Mouse (Mus musculus): ENCODE data around the gene Cadps2. TPM values are rescaled to one million over a fixed set of nuclear protein-coding genes. Genes with fewer than 3 reads are reported as not detected.

The Cadps2 gene
- polyA plus RNA-seq, 1 experiment from 2014 or later: 1.3 TPM

DNA sequence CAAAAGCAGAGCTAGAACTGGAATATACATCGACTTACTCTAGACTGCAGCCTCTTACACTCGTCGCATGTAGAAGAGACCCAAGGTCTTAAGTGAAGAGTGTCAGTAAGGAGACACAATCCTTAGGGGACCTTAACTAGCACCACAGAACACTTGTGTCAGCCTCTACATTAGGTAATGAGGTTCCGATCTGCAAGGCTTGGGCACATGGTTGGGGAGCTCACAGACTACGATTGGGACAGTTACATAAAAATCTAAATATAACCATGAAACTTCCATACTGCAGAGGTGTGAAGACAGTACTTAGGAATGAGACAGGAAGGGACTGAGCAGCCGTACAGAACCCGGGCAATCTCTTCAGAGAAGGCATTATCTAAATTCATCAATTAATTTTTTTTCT is 27.1 kb upstream of the Cadps2 start:
- no peak for ATAC-seq (ENCODE audit: insufficient number of reproducible peaks, insufficient read depth, low FRiP score, low read depth)
- Histone ChIP-seq H3K9me3 (ENCODE audit: control insufficient read depth, low read length) (no peaks in the 10 kb centered on the region), H3K4me1 (ENCODE audit: control insufficient read depth in 2 of 2, insufficient read depth in 2 of 2, low read length in 2 of 2) (no peaks in the 10 kb centered on the region), H3K36me3 (ENCODE audit: control insufficient read depth, insufficient read depth, low read length) (no peaks in the 10 kb centered on the region), H3K27me3 (ENCODE audit: control insufficient read depth, insufficient read depth, low read length) (no peaks in the 10 kb centered on the region), H3K27ac (replicated peaks in 1 of 2; ENCODE audit: control insufficient read depth in 1 of 2, insufficient read depth in 1 of 2, low read depth in 2 of 2, low read length in 2 of 2) (no peak overlapping the region), H3K4me2 (ENCODE audit: low read length) (no peak overlapping the region), H3K4me3 (ENCODE audit: control insufficient read depth in 1 of 2, insufficient read depth in 1 of 2, low read depth in 1 of 2, low read length in 2 of 2) (no peak overlapping the region), H3K9ac (ENCODE audit: low read length) (no peak overlapping the region)
- WGBS: 78% methylated on average over 7 of the region's 7 CpGs

- no peaks in the 10 kb centered on the region for H3K36me3 ChIP-seq (ENCODE audit: control insufficient read depth, insufficient read depth, low read length)
- no peaks in the 10 kb centered on the region for H3K27me3 ChIP-seq (ENCODE audit: control insufficient read depth, insufficient read depth, low read length)
- H3K4me1 ChIP-seq (ENCODE audit: control insufficient read depth in 2 of 2, insufficient read depth in 2 of 2, low read length in 2 of 2): no peaks in the 10 kb centered on the region
- H3K9me3 ChIP-seq (ENCODE audit: control insufficient read depth, low read length): no peaks in the 10 kb centered on the region
- H3K9ac ChIP-seq (ENCODE audit: low read length): no peak overlapping the region
- 93% methylated on average over 11 of the region's 11 CpGs for WGBS
- H3K4me2 ChIP-seq (ENCODE audit: low read length): no peak overlapping the region
- no peak overlapping the region for H3K4me3 ChIP-seq (ENCODE audit: control insufficient read depth in 1 of 2, insufficient read depth in 1 of 2, low read depth in 1 of 2, low read length in 2 of 2)
- H3K27ac ChIP-seq (replicated peaks in 1 of 2; ENCODE audit: control insufficient read depth in 1 of 2, insufficient read depth in 1 of 2, low read depth in 2 of 2, low read length in 2 of 2): no peak overlapping the region
- no peak for ATAC-seq (ENCODE audit: insufficient number of reproducible peaks, insufficient read depth, low FRiP score, low read depth)
Observed at GRCm38 (mm10) chr6:23853464-23853863, 14.2 kb upstream of the Cadps2 start.

GRCm38 (mm10) chr6:23840001-23840400 is 780 bp upstream of the Cadps2 start:
- Histone ChIP-seq H3K4me3 (ENCODE audit: control insufficient read depth in 1 of 2, insufficient read depth in 1 of 2, low read depth in 1 of 2, low read length in 2 of 2) (peak overlapping the region; percentile 59 to 79), H3K9me3 (ENCODE audit: control insufficient read depth, low read length) (no peaks in the 10 kb centered on the region), H3K27me3 (ENCODE audit: control insufficient read depth, insufficient read depth, low read length) (peaks cover 12% of the 10 kb centered on the region), H3K36me3 (ENCODE audit: control insufficient read depth, insufficient read depth, low read length) (no peaks in the 10 kb centered on the region), H3K9ac (ENCODE audit: low read length) (peak overlapping the region; percentile 72), H3K4me2 (ENCODE audit: low read length) (peak overlapping the region; percentile 92), H3K27ac (replicated peaks in 1 of 2; ENCODE audit: control insufficient read depth in 1 of 2, insufficient read depth in 1 of 2, low read depth in 2 of 2, low read length in 2 of 2) (no peak overlapping the region), H3K4me1 (ENCODE audit: control insufficient read depth in 2 of 2, insufficient read depth in 2 of 2, low read length in 2 of 2) (peaks cover 3% of the 10 kb centered on the region in 2 experiments; a peak in 2 of 4 replicates)
- under 1% methylated on average over 15 of the region's 15 CpGs for WGBS
- ATAC-seq (ENCODE audit: insufficient number of reproducible peaks, insufficient read depth, low FRiP score, low read depth): no peak

- WGBS: 2% methylated on average over 35 of the region's 35 CpGs
- H3K27ac ChIP-seq (replicated peaks in 1 of 2; ENCODE audit: control insufficient read depth in 1 of 2, insufficient read depth in 1 of 2, low read depth in 2 of 2, low read length in 2 of 2): no peak overlapping the region
- peak overlapping the region; percentile 92 for H3K4me2 ChIP-seq (ENCODE audit: low read length)
- H3K9me3 ChIP-seq (ENCODE audit: control insufficient read depth, low read length): no peaks in the 10 kb centered on the region
- peak overlapping the region; percentile 72 for H3K9ac ChIP-seq (ENCODE audit: low read length)
- H3K36me3 ChIP-seq (ENCODE audit: control insufficient read depth, insufficient read depth, low read length): no peaks in the 10 kb centered on the region
- H3K4me1 ChIP-seq (ENCODE audit: control insufficient read depth in 2 of 2, insufficient read depth in 2 of 2, low read length in 2 of 2): peaks cover 3% of the 10 kb centered on the region in 2 experiments; a peak in 2 of 4 replicates
- ATAC-seq (ENCODE audit: insufficient number of reproducible peaks, insufficient read depth, low FRiP score, low read depth): no peak
- peak overlapping the region; percentile 59 to 79 for H3K4me3 ChIP-seq (ENCODE audit: control insufficient read depth in 1 of 2, insufficient read depth in 1 of 2, low read depth in 1 of 2, low read length in 2 of 2)
- H3K27me3 ChIP-seq (ENCODE audit: control insufficient read depth, insufficient read depth, low read length): peaks cover 12% of the 10 kb centered on the region
Observed at GRCm38 (mm10) chr6:23838401-23839008, 716 bp downstream of the Cadps2 start.

DNA sequence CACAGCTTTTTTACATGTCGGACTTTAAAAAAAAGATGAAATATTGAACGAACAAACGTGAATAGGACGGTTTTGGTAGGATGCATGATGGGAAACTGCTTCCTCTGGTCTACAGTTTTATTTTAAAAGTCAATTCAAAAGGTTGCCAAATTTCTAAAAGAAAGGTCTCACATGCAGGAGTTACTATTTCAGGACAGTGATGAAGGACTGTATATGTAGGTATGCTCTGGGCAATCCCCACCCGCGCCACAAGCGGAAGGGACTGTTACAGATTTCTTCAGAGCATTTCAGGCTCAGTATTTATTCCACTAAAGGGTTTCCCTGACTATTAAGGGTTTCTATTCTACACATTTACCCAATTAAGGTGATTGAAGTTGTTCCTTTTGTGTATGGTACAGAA is 1.6 kb downstream of the Cadps2 start:
- no peak overlapping the region for H3K4me3 ChIP-seq (ENCODE audit: control insufficient read depth in 1 of 2, insufficient read depth in 1 of 2, low read depth in 1 of 2, low read length in 2 of 2)
- H3K27ac ChIP-seq (replicated peaks in 1 of 2; ENCODE audit: control insufficient read depth in 1 of 2, insufficient read depth in 1 of 2, low read depth in 2 of 2, low read length in 2 of 2): no peak overlapping the region
- H3K4me1 ChIP-seq (ENCODE audit: control insufficient read depth in 2 of 2, insufficient read depth in 2 of 2, low read length in 2 of 2): peaks cover 3% of the 10 kb centered on the region in 2 experiments; a peak in 2 of 4 replicates
- WGBS: 89% methylated on average over 7 of the region's 7 CpGs
- H3K4me2 ChIP-seq (ENCODE audit: low read length): no peak overlapping the region
- no peaks in the 10 kb centered on the region for H3K36me3 ChIP-seq (ENCODE audit: control insufficient read depth, insufficient read depth, low read length)
- no peak for ATAC-seq (ENCODE audit: insufficient number of reproducible peaks, insufficient read depth, low FRiP score, low read depth)
- no peak overlapping the region for H3K9ac ChIP-seq (ENCODE audit: low read length)
- H3K9me3 ChIP-seq (ENCODE audit: control insufficient read depth, low read length): no peaks in the 10 kb centered on the region
- H3K27me3 ChIP-seq (ENCODE audit: control insufficient read depth, insufficient read depth, low read length): peaks cover 12% of the 10 kb centered on the region

DNA sequence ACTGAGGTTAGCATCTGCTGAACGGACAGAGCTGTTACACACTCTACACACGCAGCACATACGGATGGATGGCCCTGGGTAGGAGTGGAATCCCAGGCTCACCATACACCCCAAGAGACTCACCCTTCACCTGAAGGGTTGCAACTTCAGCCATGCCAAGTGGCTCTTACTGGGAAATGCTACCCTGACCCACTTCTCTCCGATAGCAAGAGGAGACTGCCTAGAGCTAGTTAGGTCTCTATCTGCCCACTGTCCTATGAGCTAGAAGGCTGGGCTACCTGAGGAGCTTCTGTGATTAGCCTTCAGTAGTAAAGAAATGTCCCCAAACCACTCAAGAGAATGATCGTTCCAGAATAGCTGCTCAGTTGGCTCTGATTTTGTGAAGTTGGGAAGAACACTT is 2.1 kb downstream of the Cadps2 start:
- ATAC-seq (ENCODE audit: insufficient number of reproducible peaks, insufficient read depth, low FRiP score, low read depth): no peak

GRCm38 (mm10) chr6:23836694-23837093 is 2.5 kb downstream of the Cadps2 start:
- no peak overlapping the region for H3K27ac ChIP-seq (replicated peaks in 1 of 2; ENCODE audit: control insufficient read depth in 1 of 2, insufficient read depth in 1 of 2, low read depth in 2 of 2, low read length in 2 of 2)
- no peak overlapping the region for H3K4me2 ChIP-seq (ENCODE audit: low read length)
- no peak overlapping the region for H3K9ac ChIP-seq (ENCODE audit: low read length)
- no peak overlapping the region for H3K4me3 ChIP-seq (ENCODE audit: control insufficient read depth in 1 of 2, insufficient read depth in 1 of 2, low read depth in 1 of 2, low read length in 2 of 2)
- H3K27me3 ChIP-seq (ENCODE audit: control insufficient read depth, insufficient read depth, low read length): peaks cover 12% of the 10 kb centered on the region
- no peak for ATAC-seq (ENCODE audit: insufficient number of reproducible peaks, insufficient read depth, low FRiP score, low read depth)
- peaks cover 3% of the 10 kb centered on the region in 2 experiments; a peak in 2 of 4 replicates for H3K4me1 ChIP-seq (ENCODE audit: control insufficient read depth in 2 of 2, insufficient read depth in 2 of 2, low read length in 2 of 2)
- H3K9me3 ChIP-seq (ENCODE audit: control insufficient read depth, low read length): no peaks in the 10 kb centered on the region
- H3K36me3 ChIP-seq (ENCODE audit: control insufficient read depth, insufficient read depth, low read length): no peaks in the 10 kb centered on the region
- 61% methylated on average over 2 of the region's 2 CpGs for WGBS

More for the DNA sequence above, 2.1 kb downstream of the Cadps2 start:
- WGBS: 85% methylated on average over 5 of the region's 5 CpGs
- H3K4me1 ChIP-seq (ENCODE audit: control insufficient read depth in 2 of 2, insufficient read depth in 2 of 2, low read length in 2 of 2): peaks cover 3% of the 10 kb centered on the region in 2 experiments; a peak in 2 of 4 replicates
- H3K36me3 ChIP-seq (ENCODE audit: control insufficient read depth, insufficient read depth, low read length): no peaks in the 10 kb centered on the region
- H3K27ac ChIP-seq (replicated peaks in 1 of 2; ENCODE audit: control insufficient read depth in 1 of 2, insufficient read depth in 1 of 2, low read depth in 2 of 2, low read length in 2 of 2): no peak overlapping the region
- H3K4me2 ChIP-seq (ENCODE audit: low read length): no peak overlapping the region
- no peak overlapping the region for H3K4me3 ChIP-seq (ENCODE audit: control insufficient read depth in 1 of 2, insufficient read depth in 1 of 2, low read depth in 1 of 2, low read length in 2 of 2)
- no peak overlapping the region for H3K9ac ChIP-seq (ENCODE audit: low read length)
- peaks cover 12% of the 10 kb centered on the region for H3K27me3 ChIP-seq (ENCODE audit: control insufficient read depth, insufficient read depth, low read length)
- no peaks in the 10 kb centered on the region for H3K9me3 ChIP-seq (ENCODE audit: control insufficient read depth, low read length)

GRCm38 (mm10) chr6:23835552-23835951 is 3.7 kb downstream of the Cadps2 start:
- ATAC-seq (ENCODE audit: insufficient number of reproducible peaks, insufficient read depth, low FRiP score, low read depth): no peak
- H3K4me1 ChIP-seq (ENCODE audit: control insufficient read depth in 2 of 2, insufficient read depth in 2 of 2, low read length in 2 of 2): peaks cover 3% of the 10 kb centered on the region in 2 experiments; a peak in 2 of 4 replicates
- peaks cover 12% of the 10 kb centered on the region for H3K27me3 ChIP-seq (ENCODE audit: control insufficient read depth, insufficient read depth, low read length)
- H3K9me3 ChIP-seq (ENCODE audit: control insufficient read depth, low read length): no peaks in the 10 kb centered on the region
- no peak overlapping the region for H3K27ac ChIP-seq (replicated peaks in 1 of 2; ENCODE audit: control insufficient read depth in 1 of 2, insufficient read depth in 1 of 2, low read depth in 2 of 2, low read length in 2 of 2)
- WGBS: 77% methylated on average over 4 of the region's 4 CpGs
- no peak overlapping the region for H3K9ac ChIP-seq (ENCODE audit: low read length)
- H3K4me2 ChIP-seq (ENCODE audit: low read length): no peak overlapping the region
- H3K4me3 ChIP-seq (ENCODE audit: control insufficient read depth in 1 of 2, insufficient read depth in 1 of 2, low read depth in 1 of 2, low read length in 2 of 2): no peak overlapping the region
- H3K36me3 ChIP-seq (ENCODE audit: control insufficient read depth, insufficient read depth, low read length): no peaks in the 10 kb centered on the region
